Mouse (Mus musculus): ENCODE measurements around the gene Fndc11.

Gene Fndc11

DNA sequence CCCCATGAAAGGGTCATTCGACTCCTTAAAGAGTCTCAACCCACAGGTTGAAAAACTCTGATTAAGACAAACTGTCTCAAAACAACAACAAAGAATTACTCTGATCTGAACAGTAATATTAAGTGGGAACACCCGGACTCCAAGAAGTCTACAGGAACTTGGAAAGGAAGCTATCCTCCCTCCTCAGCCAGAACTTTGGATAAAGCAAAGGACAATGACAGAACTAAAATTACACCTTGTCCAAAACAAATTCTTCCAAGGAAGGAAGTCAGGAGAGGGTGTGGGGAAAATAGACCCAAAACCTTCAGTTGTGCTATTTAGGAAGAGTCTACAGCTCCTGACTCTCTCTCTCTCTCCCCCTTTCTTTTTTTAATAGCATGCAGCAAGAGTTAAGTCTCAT, 52.3 kb downstream of the Fndc11 start:
- DNase-seq (ENCODE audit: low spot score), result no peak

Measured in yolk sac, embryonic 10.5 days (tissue).